Mouse (Mus musculus): ENCODE measurements around the gene Gpr55. TPM values are rescaled to one million over a fixed set of nuclear protein-coding genes. Genes with fewer than 3 reads are reported as not detected.

Gpr55 gene
- polyA plus RNA-seq, 1 experiment from 2014 or later = not detected

- ATAC-seq (replicated peaks; ENCODE audit: low FRiP score) (no peak), DNase-seq (ENCODE audit: low spot score) (no peak)
- WGBS = 67% methylated on average over 2 of the region's 2 CpGs
- Histone ChIP-seq H3K9me3 (ENCODE audit: control insufficient read depth, low read length) (no peaks in the 10 kb centered on the region), H3K9ac (ENCODE audit: low read depth, low read length) (no peak overlapping the region), H3K4me3 (ENCODE audit: low read depth, low read length) (no peak overlapping the region), H3K27me3 (replicated peaks; ENCODE audit: control insufficient read depth, insufficient read depth, low read length) (no peaks in the 10 kb centered on the region), H3K36me3 (ENCODE audit: control insufficient read depth, insufficient read depth, low read length) (no peaks in the 10 kb centered on the region), H3K4me1 (replicated peaks; ENCODE audit: control insufficient read depth, insufficient read depth, low read length) (no peaks in the 10 kb centered on the region), H3K27ac (ENCODE audit: low read depth, low read length) (no peak overlapping the region), H3K4me2 (no peak overlapping the region)
These were observed 11.6 kb downstream of the Gpr55 start for GRCm38 (mm10) chr1:85949085-85949684.

- Histone ChIP-seq H3K4me1 (replicated peaks; ENCODE audit: control insufficient read depth, insufficient read depth, low read length) (no peaks in the 10 kb centered on the region), H3K4me3 (ENCODE audit: low read depth, low read length) (no peak overlapping the region), H3K27ac (ENCODE audit: low read depth, low read length) (no peak overlapping the region), H3K27me3 (replicated peaks; ENCODE audit: control insufficient read depth, insufficient read depth, low read length) (no peaks in the 10 kb centered on the region), H3K4me2 (no peak overlapping the region), H3K36me3 (ENCODE audit: control insufficient read depth, insufficient read depth, low read length) (no peaks in the 10 kb centered on the region), H3K9me3 (ENCODE audit: control insufficient read depth, low read length) (no peaks in the 10 kb centered on the region), H3K9ac (ENCODE audit: low read depth, low read length) (no peak overlapping the region)
- DNase-seq (ENCODE audit: low spot score) (no peak), ATAC-seq (replicated peaks; ENCODE audit: low FRiP score) (no peak)
- WGBS = 77% methylated on average over 8 of the region's 8 CpGs
These were observed 18.5 kb downstream of the Gpr55 start for GRCm38 (mm10) chr1:85942318-85942717.

- Histone ChIP-seq H3K9me3 (ENCODE audit: control insufficient read depth, low read length) (no peaks in the 10 kb centered on the region), H3K4me2 (no peak overlapping the region), H3K4me3 (ENCODE audit: low read depth, low read length) (no peak overlapping the region), H3K36me3 (ENCODE audit: control insufficient read depth, insufficient read depth, low read length) (no peaks in the 10 kb centered on the region), H3K9ac (ENCODE audit: low read depth, low read length) (no peak overlapping the region), H3K27ac (ENCODE audit: low read depth, low read length) (no peak overlapping the region), H3K27me3 (replicated peaks; ENCODE audit: control insufficient read depth, insufficient read depth, low read length) (no peaks in the 10 kb centered on the region), H3K4me1 (replicated peaks; ENCODE audit: control insufficient read depth, insufficient read depth, low read length) (peaks cover 7% of the 10 kb centered on the region)
- ATAC-seq (replicated peaks; ENCODE audit: low FRiP score) = no peak
- WGBS = 69% methylated on average over 1 of the region's 1 CpGs
- no peak for DNase-seq (ENCODE audit: low spot score)
These were observed 23.5 kb downstream of the Gpr55 start for GRCm38 (mm10) chr1:85937323-85937722.

GRCm38 (mm10) chr1:85936265-85936664 lies 24.5 kb downstream of the Gpr55 start:
- H3K9me3 ChIP-seq (ENCODE audit: control insufficient read depth, low read length) = no peaks in the 10 kb centered on the region
- 72% methylated on average over 6 of the region's 6 CpGs for WGBS

GRCm38 (mm10) chr1:85935148-85935852 lies 25.5 kb downstream of the Gpr55 start:
- 39% methylated on average over 8 of the region's 8 CpGs for WGBS
- no peak overlapping the region for H3K9ac ChIP-seq (ENCODE audit: low read depth, low read length)
- ATAC-seq (replicated peaks; ENCODE audit: low FRiP score) = no peak

More at GRCm38 (mm10) chr1:85936265-85936664, 24.5 kb downstream of the Gpr55 start:
- Histone ChIP-seq H3K27ac (ENCODE audit: low read depth, low read length) (no peak overlapping the region), H3K4me1 (replicated peaks; ENCODE audit: control insufficient read depth, insufficient read depth, low read length) (peaks cover 7% of the 10 kb centered on the region), H3K36me3 (ENCODE audit: control insufficient read depth, insufficient read depth, low read length) (no peaks in the 10 kb centered on the region), H3K9ac (ENCODE audit: low read depth, low read length) (no peak overlapping the region), H3K27me3 (replicated peaks; ENCODE audit: control insufficient read depth, insufficient read depth, low read length) (no peaks in the 10 kb centered on the region), H3K4me2 (no peak overlapping the region), H3K4me3 (ENCODE audit: low read depth, low read length) (no peak overlapping the region)
- no peak for ATAC-seq (replicated peaks; ENCODE audit: low FRiP score)
- DNase-seq (ENCODE audit: low spot score) = no peak

GRCm38 (mm10) chr1:85934560-85934959 lies 26.2 kb downstream of the Gpr55 start:
- no peak overlapping the region for H3K27ac ChIP-seq (ENCODE audit: low read depth, low read length)
- H3K4me2 ChIP-seq = no peak overlapping the region
- no peak overlapping the region for H3K4me3 ChIP-seq (ENCODE audit: low read depth, low read length)
- ATAC-seq (replicated peaks; ENCODE audit: low FRiP score) = no peak
- no peaks in the 10 kb centered on the region for H3K36me3 ChIP-seq (ENCODE audit: control insufficient read depth, insufficient read depth, low read length)
- H3K9me3 ChIP-seq (ENCODE audit: control insufficient read depth, low read length) = no peaks in the 10 kb centered on the region
- 15% methylated on average over 7 of the region's 7 CpGs for WGBS
- no peak for DNase-seq (ENCODE audit: low spot score)
- H3K4me1 ChIP-seq (replicated peaks; ENCODE audit: control insufficient read depth, insufficient read depth, low read length) = peaks cover 7% of the 10 kb centered on the region
- no peak overlapping the region for H3K9ac ChIP-seq (ENCODE audit: low read depth, low read length)
- H3K27me3 ChIP-seq (replicated peaks; ENCODE audit: control insufficient read depth, insufficient read depth, low read length) = no peaks in the 10 kb centered on the region

More at GRCm38 (mm10) chr1:85935148-85935852, 25.5 kb downstream of the Gpr55 start:
- H3K9me3 ChIP-seq (ENCODE audit: control insufficient read depth, low read length) = no peaks in the 10 kb centered on the region
- H3K27me3 ChIP-seq (replicated peaks; ENCODE audit: control insufficient read depth, insufficient read depth, low read length) = no peaks in the 10 kb centered on the region
- no peak overlapping the region for H3K4me2 ChIP-seq
- no peak for DNase-seq (ENCODE audit: low spot score)
- no peak overlapping the region for H3K27ac ChIP-seq (ENCODE audit: low read depth, low read length)
- H3K4me1 ChIP-seq (replicated peaks; ENCODE audit: control insufficient read depth, insufficient read depth, low read length) = peaks cover 7% of the 10 kb centered on the region
- H3K36me3 ChIP-seq (ENCODE audit: control insufficient read depth, insufficient read depth, low read length) = no peaks in the 10 kb centered on the region
- no peak overlapping the region for H3K4me3 ChIP-seq (ENCODE audit: low read depth, low read length)

GRCm38 (mm10) chr1:85933631-85934465 lies 27.0 kb downstream of the Gpr55 start:
- peak overlapping the region; percentile 49; the same call in 1 of the 2 replicates for H3K27ac ChIP-seq (ENCODE audit: low read depth, low read length)
- H3K4me3 ChIP-seq (ENCODE audit: low read depth, low read length) = no peak overlapping the region
- DNase-seq (ENCODE audit: low spot score) (no peak), ATAC-seq (replicated peaks; ENCODE audit: low FRiP score) (peak; percentile 48; the same call in 1 of the 2 replicates)
- H3K4me2 ChIP-seq = peak overlapping the region; percentile 23
- H3K9me3 ChIP-seq (ENCODE audit: control insufficient read depth, low read length) = no peaks in the 10 kb centered on the region
- no peaks in the 10 kb centered on the region for H3K36me3 ChIP-seq (ENCODE audit: control insufficient read depth, insufficient read depth, low read length)
- peaks cover 7% of the 10 kb centered on the region for H3K4me1 ChIP-seq (replicated peaks; ENCODE audit: control insufficient read depth, insufficient read depth, low read length)
- H3K27me3 ChIP-seq (replicated peaks; ENCODE audit: control insufficient read depth, insufficient read depth, low read length) = no peaks in the 10 kb centered on the region
- 15% methylated on average over 11 of the region's 11 CpGs for WGBS
- no peak overlapping the region for H3K9ac ChIP-seq (ENCODE audit: low read depth, low read length)

- no peaks in the 10 kb centered on the region for H3K27me3 ChIP-seq (replicated peaks; ENCODE audit: control insufficient read depth, insufficient read depth, low read length)
- H3K27ac ChIP-seq (ENCODE audit: low read depth, low read length) = peak overlapping the region; percentile 49; the same call in 1 of the 2 replicates
- H3K4me3 ChIP-seq (ENCODE audit: low read depth, low read length) = no peak overlapping the region
- ATAC-seq (replicated peaks; ENCODE audit: low FRiP score) (no peak; the same call in 1 of the 2 replicates), DNase-seq (ENCODE audit: low spot score) (no peak)
- WGBS = 35% methylated on average over 7 of the region's 7 CpGs
- H3K9ac ChIP-seq (ENCODE audit: low read depth, low read length) = no peak overlapping the region
- no peaks in the 10 kb centered on the region for H3K36me3 ChIP-seq (ENCODE audit: control insufficient read depth, insufficient read depth, low read length)
- H3K4me2 ChIP-seq = peak overlapping the region; percentile 23; the same call in 1 of the 2 replicates
- no peaks in the 10 kb centered on the region for H3K9me3 ChIP-seq (ENCODE audit: control insufficient read depth, low read length)
- H3K4me1 ChIP-seq (replicated peaks; ENCODE audit: control insufficient read depth, insufficient read depth, low read length) = peaks cover 8% of the 10 kb centered on the region
These were observed 27.6 kb downstream of the Gpr55 start for GRCm38 (mm10) chr1:85933226-85933625.

Measured in liver, embryonic 11.5 days (tissue).